Mouse (Mus musculus) liver, postnatal 0 days (tissue): ENCODE data around the gene Rps27rt. TPM values are rescaled to one million over a fixed set of nuclear protein-coding genes. Genes with fewer than 3 reads are reported as not detected.
A peak's percentile ranks its signal among the peaks of the same experiment; 100 is the strongest.
"Not testable (repeated sequence)": the region's sequence is repeated elsewhere in the genome, so short reads cannot be mapped to it uniquely, and the experiment has no call there.

Source experiments
- ATAC-seq: fragments of 200-750 bp; cut with Nextera tagmentation; 2 replicates; pipeline ENCODE4 v1.8.0; 2017; ENCODE audit warnings: mild to moderate bottlenecking, moderate library complexity
- DNase-seq: peaks from one replicate; pipeline ENCODE4 v3.0.0-alpha.2; 2016
- H3K27ac ChIP-seq: fragments of 300-500 bp; sonication (generic); 2 replicates; pipeline ENCODE4 v1.5.1; 2014; ENCODE audit warnings: antibody characterized with exemption, moderate library complexity, mild to moderate bottlenecking, low read depth
- H3K27me3 ChIP-seq: fragments of 300-500 bp; sonication (generic); 2 replicates; pipeline ENCODE4 v1.6.1; 2014; ENCODE audit warnings: low read length, control low read depth, mixed read lengths; ENCODE audit not compliant: insufficient read depth
- H3K36me3 ChIP-seq: fragments of 300-500 bp; sonication (generic); replicated peaks from 2 replicates; pipeline ENCODE4 v1.6.1; 2014; ENCODE audit warnings: mild to moderate bottlenecking, control low read depth, low read length, moderate library complexity, mixed read lengths; ENCODE audit not compliant: insufficient read depth
- H3K4me1 ChIP-seq: fragments of 300-500 bp; sonication (generic); 2 replicates; pipeline ENCODE4 v1.6.1; 2014; ENCODE audit warnings: antibody characterized with exemption, mild to moderate bottlenecking, control low read depth; ENCODE audit not compliant: insufficient read depth
- H3K4me2 ChIP-seq: fragments of 300-500 bp; sonication (generic); 2 replicates; pipeline ENCODE4 v1.6.1; 2014; ENCODE audit warnings: low read depth, mild to moderate bottlenecking, low read length, moderate library complexity, mixed read lengths
- H3K4me3 ChIP-seq: fragments of 300-500 bp; sonication (generic); 2 replicates; pipeline ENCODE4 v1.5.1; 2014; ENCODE audit warnings: low read depth, low read length
- H3K9ac ChIP-seq: fragments of 300-500 bp; sonication (generic); replicated peaks from 2 replicates; pipeline ENCODE4 v1.6.1; 2014; ENCODE audit warnings: mild to moderate bottlenecking, moderate library complexity
- H3K9me3 ChIP-seq: fragments of 300-500 bp; sonication (generic); 2 replicates; pipeline ENCODE4 v1.6.1; 2016; ENCODE audit warnings: mild to moderate bottlenecking, control low read depth, low read length, mixed read lengths
- CTCF ChIP-seq: sonication (generic); IDR thresholded peaks from 2 replicates; pipeline ENCODE4 v1.5.1; 2016; ENCODE audit warnings: antibody characterized with exemption, low read depth
- EP300 ChIP-seq: IDR thresholded peaks from 2 replicates; pipeline ENCODE4 v1.6.1; 2016; ENCODE audit warnings: antibody characterized with exemption, low read depth, mild to moderate bottlenecking
- WGBS: fragments of 180-500 bp; shearing (Covaris S2); extraction: QIAGEN DNeasy Blood & Tissue Kit; methylation state at CpG from one replicate; pipeline ENCODE4 v1.1.7; 2014; ENCODE audit not compliant: insufficient replicate concordance; 5-methylcytosine and 5-hydroxymethylcytosine counted together
- polyA plus RNA-seq: library from polyadenylated mRNA; unstranded; fragments of >200 nt; fragmentation: Nextera tagmentation; extraction: Ambion mirVana; gene quantifications from 2 replicates; pipeline ENCODE4 v1.2.1, GENCODE M21; 2015

Gene Rps27rt
- polyA plus RNA-seq, 1 experiment from 2014 or later, result 300 TPM

DNA sequence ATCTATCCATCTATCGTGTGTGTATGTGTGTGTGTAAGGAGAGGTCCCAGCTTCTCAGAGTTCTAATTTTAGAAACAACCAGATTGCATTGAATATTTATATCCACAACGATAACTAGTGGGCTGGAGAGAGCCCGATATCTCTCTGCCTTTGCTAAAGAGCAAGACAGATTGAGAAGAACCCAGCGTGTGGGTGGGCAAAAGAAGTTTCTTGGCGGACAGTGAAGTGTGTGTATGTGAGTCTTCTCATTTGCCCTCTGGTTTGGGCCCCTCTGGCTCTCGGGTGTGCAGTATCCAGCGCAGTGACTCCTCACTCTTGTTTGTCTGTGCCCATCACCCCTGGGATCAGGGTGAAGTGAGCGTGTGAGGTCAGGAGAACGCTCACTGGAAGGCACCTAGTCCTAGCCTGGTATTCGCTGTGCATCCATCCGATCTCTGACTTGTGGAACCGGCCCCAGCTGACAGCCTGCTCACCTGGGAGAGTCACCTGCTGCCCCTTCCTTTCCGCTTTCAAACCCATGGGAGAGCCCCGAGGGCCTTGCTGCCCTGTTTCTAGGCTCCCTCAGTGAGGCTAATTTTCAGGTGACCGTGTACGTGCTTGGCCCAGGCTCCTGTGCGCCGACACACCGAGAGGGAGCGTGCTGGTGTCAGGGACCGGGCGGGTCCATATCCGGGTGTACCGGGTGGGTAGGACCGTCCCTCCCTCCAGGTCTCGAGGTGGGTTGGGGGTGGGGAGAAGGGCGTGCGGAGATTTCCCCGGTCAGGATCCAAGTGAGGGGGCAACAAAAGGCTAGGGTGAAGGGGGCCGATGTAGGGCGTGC lies 4.9 kb downstream of the Rps27rt start:
- H3K4me1 ChIP-seq, result 0 out of 2 replicates have a peak, but pooled peaks cover 5% of the 10 kb centered on the region
- 10% methylated on average over 30 of the region's 31 CpGs for WGBS

DNA sequence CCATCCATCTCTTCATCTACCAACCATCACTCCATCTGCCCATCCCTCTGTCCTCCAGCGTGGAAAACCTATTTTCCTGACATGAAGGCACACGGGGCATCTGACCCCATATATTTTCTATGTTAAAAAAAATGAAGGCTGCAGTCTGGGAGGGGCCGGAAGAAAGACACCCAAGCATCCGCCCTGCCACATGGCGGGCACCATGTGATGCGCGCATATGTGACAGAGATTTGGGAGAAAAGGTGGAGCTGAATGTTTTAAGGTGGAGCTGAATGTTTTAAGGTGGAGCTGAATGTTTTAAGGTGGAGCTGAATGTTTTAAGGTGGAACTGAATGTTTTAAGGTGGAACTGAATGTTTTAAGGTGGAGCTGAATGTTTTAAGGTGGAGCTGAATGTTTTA lies 16.3 kb downstream of the Rps27rt start:
- not testable (repeated sequence) for ATAC-seq, H3K36me3 ChIP-seq, H3K4me2 ChIP-seq, DNase-seq, H3K4me1 ChIP-seq, H3K9me3 ChIP-seq, H3K27me3 ChIP-seq, H3K9ac ChIP-seq, H3K4me3 ChIP-seq, H3K27ac ChIP-seq
- 77% methylated on average over 7 of the region's 7 CpGs for WGBS

More for the DNA sequence above, 4.9 kb downstream of the Rps27rt start:
- peak; percentile 35; the same call in 1 of the 2 replicates for ATAC-seq
- H3K36me3 ChIP-seq, result no peaks in the 10 kb centered on the region
- H3K4me3 ChIP-seq, result peak overlapping the region; percentile 54
- H3K9me3 ChIP-seq, result no peaks in the 10 kb centered on the region
- H3K27me3 ChIP-seq, result peaks cover 32% of the 10 kb centered on the region
- peak overlapping the region; percentile 19 for H3K9ac ChIP-seq
- H3K27ac ChIP-seq, result no peak overlapping the region
- TF ChIP-seq CTCF, result no peak
- no peak for TF ChIP-seq EP300
- DNase-seq, result no peak
- H3K4me2 ChIP-seq, result peak overlapping the region; percentile 91

DNA sequence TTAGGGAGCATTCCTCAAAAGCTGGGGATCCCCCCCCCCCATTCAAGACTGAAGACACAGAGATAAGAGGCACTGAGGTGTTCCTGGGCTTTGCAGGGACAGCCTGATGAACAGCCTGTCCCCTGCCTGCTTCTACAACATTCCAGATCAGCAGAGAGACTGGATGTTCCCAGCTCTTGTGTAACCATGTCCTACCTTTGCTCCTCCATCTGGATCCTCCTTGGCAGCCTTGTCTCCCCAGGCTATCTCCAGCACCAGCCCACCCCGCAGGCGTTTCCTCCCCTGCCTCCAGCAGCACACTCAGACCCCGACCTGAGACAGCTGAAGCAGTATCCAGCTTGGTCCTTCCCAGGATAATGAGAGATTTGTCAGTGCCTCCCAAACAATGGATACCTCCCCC lies 18.4 kb downstream of the Rps27rt start:
- Histone ChIP-seq H3K4me1 (no peaks in the 10 kb centered on the region), H3K4me3 (no peak overlapping the region), H3K4me2 (no peak overlapping the region), H3K27ac (no peak overlapping the region), H3K36me3 (no peaks in the 10 kb centered on the region), H3K27me3 (no peaks in the 10 kb centered on the region), H3K9me3 (0 out of 2 replicates have a peak, but pooled peaks cover 2% of the 10 kb centered on the region), H3K9ac (no peak overlapping the region)
- ATAC-seq, result no peak
- DNase-seq, result no peak
- no peak for TF ChIP-seq EP300
- TF ChIP-seq CTCF, result no peak
- 46% methylated on average over 3 of the region's 3 CpGs for WGBS

DNA sequence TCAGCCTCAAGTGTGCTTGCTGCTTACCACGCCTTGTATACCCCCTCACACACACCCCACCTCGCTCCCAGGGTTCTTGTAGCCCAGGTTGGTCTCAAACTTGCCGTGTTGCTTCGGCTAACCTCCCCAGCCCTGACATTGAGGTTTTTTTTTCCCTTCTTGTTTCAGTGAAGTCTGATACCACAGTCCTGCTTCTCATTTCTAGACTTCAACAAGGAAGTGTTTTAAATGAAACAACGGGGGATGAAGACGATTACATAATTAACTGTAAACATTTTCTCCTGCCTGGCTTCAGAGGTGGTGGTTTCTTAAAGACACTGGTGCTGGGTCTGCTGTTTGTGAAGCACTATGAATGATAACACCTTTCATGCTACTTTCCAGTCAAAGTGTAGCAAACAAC lies 21.7 kb downstream of the Rps27rt start:
- 50% methylated on average over 6 of the region's 6 CpGs for WGBS
- Histone ChIP-seq H3K4me3 (no peak overlapping the region), H3K4me1 (no peaks in the 10 kb centered on the region), H3K27ac (no peak overlapping the region), H3K9me3 (0 out of 2 replicates have a peak, but pooled peaks cover 2% of the 10 kb centered on the region), H3K27me3 (no peaks in the 10 kb centered on the region), H3K36me3 (no peaks in the 10 kb centered on the region), H3K4me2 (no peak overlapping the region), H3K9ac (no peak overlapping the region)
- TF ChIP-seq EP300 (no peak), CTCF (no peak)
- DNase-seq (no peak), ATAC-seq (no peak)

DNA sequence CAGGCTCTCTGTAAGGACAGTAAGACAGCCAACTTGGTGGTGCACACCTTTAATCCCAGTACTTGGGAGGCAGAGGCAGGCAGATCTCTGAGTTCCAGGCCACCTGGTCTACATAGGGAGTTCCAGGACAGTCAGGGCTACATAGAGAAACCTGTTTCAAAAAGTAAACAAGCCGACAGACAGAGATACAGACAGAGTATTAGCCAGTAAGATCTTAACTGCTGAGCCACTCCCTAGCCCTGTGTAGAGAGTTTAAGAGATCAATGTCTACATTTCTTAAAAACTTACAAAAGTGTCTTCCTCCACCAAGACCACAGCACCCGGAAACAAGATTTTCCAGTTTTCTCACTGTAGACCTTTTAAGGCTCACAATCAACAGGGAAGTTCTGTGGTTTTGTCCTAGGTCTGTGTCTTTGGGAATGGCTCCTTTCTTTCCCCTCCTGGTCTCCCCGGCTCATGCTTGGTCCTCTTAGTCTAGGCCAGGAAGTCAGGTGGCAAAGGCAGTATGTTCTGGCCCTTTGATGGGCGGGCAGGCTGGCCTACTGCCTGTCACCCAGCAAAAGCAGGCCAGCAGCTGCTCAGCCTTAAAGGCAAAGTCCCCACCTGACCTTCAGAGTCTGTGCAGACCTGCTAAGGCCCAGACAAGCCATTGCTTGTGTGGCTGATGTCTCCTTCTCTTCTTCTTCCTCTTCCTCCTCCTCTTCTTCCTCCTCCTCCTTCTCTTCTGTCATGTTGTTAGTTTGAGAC lies 22.3 kb downstream of the Rps27rt start:
- Histone ChIP-seq H3K4me3 (no peak overlapping the region), H3K9ac (no peak overlapping the region), H3K27me3 (no peaks in the 10 kb centered on the region), H3K27ac (no peak overlapping the region), H3K9me3 (0 out of 2 replicates have a peak, but pooled peaks cover 2% of the 10 kb centered on the region), H3K4me2 (no peak overlapping the region), H3K4me1 (no peaks in the 10 kb centered on the region), H3K36me3 (no peaks in the 10 kb centered on the region)
- ATAC-seq, result no peak
- no peak for DNase-seq
- no peak for TF ChIP-seq CTCF
- no peak for TF ChIP-seq EP300
- WGBS, result 64% methylated on average over 4 of the region's 4 CpGs

DNA sequence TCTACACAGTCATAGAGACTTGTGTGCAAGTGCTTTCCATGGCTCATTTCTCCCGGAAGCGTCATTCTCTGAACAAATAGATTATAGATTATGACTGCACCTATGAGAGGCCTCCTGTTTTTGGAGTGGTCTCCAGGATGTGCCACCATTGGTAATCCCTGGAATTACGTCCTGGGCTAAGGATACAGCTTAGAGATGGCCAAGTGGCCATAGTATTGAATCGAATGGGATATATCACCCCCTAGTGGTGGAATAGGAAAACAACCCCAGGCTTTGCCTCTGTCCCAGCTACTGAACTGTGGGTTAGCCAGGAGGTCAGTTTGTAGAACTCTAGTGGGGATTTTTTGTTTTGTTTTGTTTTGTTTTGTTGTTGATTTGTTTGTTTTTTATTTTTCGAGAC lies 25.6 kb downstream of the Rps27rt start:
- Histone ChIP-seq H3K27me3 (no peaks in the 10 kb centered on the region), H3K9me3 (peaks cover 3% of the 10 kb centered on the region; the same call in 1 of the 2 replicates), H3K9ac (no peak overlapping the region), H3K4me2 (no peak overlapping the region), H3K36me3 (no peaks in the 10 kb centered on the region), H3K4me3 (no peak overlapping the region), H3K27ac (no peak overlapping the region), H3K4me1 (no peaks in the 10 kb centered on the region; the same call in 1 of the 2 replicates)
- DNase-seq (no peak), ATAC-seq (peak; percentile 59)
- WGBS, result 41% methylated on average over 5 of the region's 5 CpGs
- no peak for TF ChIP-seq EP300
- TF ChIP-seq CTCF, result peak; percentile 82
